Mouse (Mus musculus) erythroblast, embryonic 14.5 days (primary cell): ENCODE results near the gene Tmem30b.

Experiments used
- GATA1 ChIP-seq: IDR thresholded peaks from 2 replicates; pipeline ENCODE4 v1.6.1; 2012; ENCODE audit warnings: low read length, inconsistent platforms, mixed read lengths
- TAL1 ChIP-seq: IDR thresholded peaks from 3 replicates; pipeline ENCODE4 v1.6.1; 2012; ENCODE audit warnings: low read length, inconsistent platforms, mixed read lengths

DNA sequence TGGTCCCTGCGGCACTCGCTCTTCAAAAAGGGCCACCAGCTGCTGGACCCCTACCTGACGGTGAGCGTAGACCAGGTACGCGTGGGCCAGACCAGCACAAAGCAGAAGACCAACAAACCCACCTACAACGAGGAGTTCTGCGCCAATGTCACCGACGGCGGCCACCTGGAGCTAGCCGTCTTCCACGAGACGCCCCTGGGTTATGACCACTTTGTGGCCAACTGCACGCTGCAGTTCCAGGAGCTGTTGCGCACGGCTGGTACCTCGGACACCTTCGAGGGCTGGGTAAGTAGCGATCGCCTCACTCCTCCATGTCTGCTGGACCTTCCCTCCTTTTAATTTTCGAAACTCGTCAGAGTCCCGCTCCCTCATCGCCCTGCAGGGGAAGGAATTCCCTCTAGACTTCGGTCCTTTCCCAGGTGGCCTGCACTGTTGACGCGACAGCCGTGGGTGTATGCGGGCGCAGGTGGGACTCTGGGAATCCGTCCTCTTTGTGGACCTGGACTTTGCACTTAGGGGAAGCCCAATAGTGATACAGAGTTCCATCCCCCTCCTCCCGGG, 39.1 kb upstream of the Tmem30b start:
- TF ChIP-seq GATA1: no peak
- TF ChIP-seq TAL1: no peak
